Mouse (Mus musculus): ENCODE measurements around the gene Arfgap1. TPM values are rescaled to one million over a fixed set of nuclear protein-coding genes. Genes with fewer than 3 reads are reported as not detected.

Arfgap1 gene
- total RNA-seq, 1 experiment = 55.0 TPM

DNA sequence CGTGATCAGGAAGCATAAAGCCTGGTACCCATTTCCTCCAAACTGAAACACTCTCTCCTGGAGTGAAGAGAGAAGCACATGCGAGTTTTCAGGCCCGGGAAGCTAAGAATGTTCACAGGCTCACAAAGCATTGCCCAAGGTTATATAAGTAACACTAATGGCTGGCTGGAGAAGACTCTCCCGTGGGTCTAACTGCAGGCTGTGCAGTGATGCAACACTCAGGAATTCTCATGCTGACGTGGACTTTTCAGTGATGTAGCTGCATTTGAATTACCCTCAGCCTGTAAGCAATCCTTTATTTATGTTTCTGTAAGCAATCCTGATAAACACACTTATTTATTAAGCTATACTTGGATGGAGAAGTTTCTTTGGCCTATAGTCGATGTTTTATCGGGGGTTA, 7.4 kb upstream of the Arfgap1 start:
- no peaks in the 10 kb centered on the region for H3K9me3 ChIP-seq (ENCODE audit: control insufficient read depth, insufficient read depth, low read depth, low read length)
- no peak overlapping the region for H3K9ac ChIP-seq (ENCODE audit: insufficient read depth, low read depth, low read length, poor library complexity, severe bottlenecking)
- TF ChIP-seq MAFK (IDR thresholded peaks at IDR 0.05; ENCODE audit: insufficient read depth, low read depth, low read length) = no peak
- no peak for TF ChIP-seq ZC3H11A (IDR thresholded peaks at IDR 0.05; ENCODE audit: borderline replicate concordance, low read depth, low read length)
- no peak for TF ChIP-seq HCFC1 (IDR thresholded peaks at IDR 0.05; ENCODE audit: borderline replicate concordance, insufficient read depth, low read length)
- no peak for TF ChIP-seq CHD2 (IDR thresholded peaks at IDR 0.05; ENCODE audit: low read depth, low read length)
- TF ChIP-seq ZNF384 (IDR thresholded peaks at IDR 0.05; ENCODE audit: low read depth, low read length) = no peak
- in situ Hi-C loops (cut with MboI; ENCODE audit: low sequenced_read_pairs in 2 of 2, unreplicated experiment in 2 of 2) = no loop called here
- peaks cover 0 to 4% of the 10 kb centered on the region in 2 experiments; a peak in 1 of 4 replicates for H3K4me1 ChIP-seq (ENCODE audit: control insufficient read depth in 2 of 2, insufficient read depth in 2 of 2, low read length in 2 of 2, poor library complexity in 1 of 2)
- H3K4me3 ChIP-seq (ENCODE audit: insufficient read depth in 1 of 2, low read depth in 1 of 2, low read length in 2 of 2, poor library complexity in 1 of 2, severe bottlenecking in 1 of 2) = no peak overlapping the region
- H3K27ac ChIP-seq (ENCODE audit: insufficient read depth, low read depth, low read length, poor library complexity, severe bottlenecking) = no peak overlapping the region
- no peaks in the 10 kb centered on the region for H3K36me3 ChIP-seq (ENCODE audit: control insufficient read depth, insufficient read depth, low read length, poor library complexity, severe bottlenecking)
- DNase-seq (ENCODE audit: low read depth, low spot score) = no peak

DNA sequence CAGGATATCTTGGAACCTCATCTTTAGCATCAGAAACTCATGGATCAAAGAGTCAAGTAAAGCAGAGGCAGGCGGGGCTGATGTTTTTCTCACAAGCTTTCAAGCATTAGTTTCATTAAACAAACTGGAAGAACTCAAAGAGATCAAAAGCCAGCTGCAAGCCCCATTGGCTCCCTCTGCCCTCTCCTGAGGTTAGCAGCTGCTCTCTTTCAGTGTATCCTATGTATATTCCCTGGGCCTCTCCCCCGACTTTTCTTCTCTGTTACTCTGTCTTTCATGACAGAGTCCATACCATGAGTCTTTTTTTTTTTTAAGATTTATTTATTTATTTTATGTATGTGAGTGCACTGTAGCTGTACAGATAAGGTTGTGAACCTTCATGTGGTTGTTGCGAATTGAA, 6.8 kb upstream of the Arfgap1 start:
- Histone ChIP-seq H3K4me3 (ENCODE audit: insufficient read depth in 1 of 2, low read depth in 1 of 2, low read length in 2 of 2, poor library complexity in 1 of 2, severe bottlenecking in 1 of 2) (no peak overlapping the region), H3K36me3 (ENCODE audit: control insufficient read depth, insufficient read depth, low read length, poor library complexity, severe bottlenecking) (no peaks in the 10 kb centered on the region), H3K27ac (ENCODE audit: insufficient read depth, low read depth, low read length, poor library complexity, severe bottlenecking) (no peak overlapping the region), H3K9ac (ENCODE audit: insufficient read depth, low read depth, low read length, poor library complexity, severe bottlenecking) (no peak overlapping the region), H3K4me1 (ENCODE audit: control insufficient read depth in 2 of 2, insufficient read depth in 2 of 2, low read length in 2 of 2, poor library complexity in 1 of 2) (0 out of 4 replicates have a peak, but pooled peaks cover 0 to 1% of the 10 kb centered on the region in 2 experiments), H3K9me3 (ENCODE audit: control insufficient read depth, insufficient read depth, low read depth, low read length) (no peaks in the 10 kb centered on the region)
- TF ChIP-seq ZNF384 (IDR thresholded peaks at IDR 0.05; ENCODE audit: low read depth, low read length) = no peak
- no peak for TF ChIP-seq CHD2 (IDR thresholded peaks at IDR 0.05; ENCODE audit: low read depth, low read length)
- no peak for TF ChIP-seq MAFK (IDR thresholded peaks at IDR 0.05; ENCODE audit: insufficient read depth, low read depth, low read length)
- no peak for TF ChIP-seq ZC3H11A (IDR thresholded peaks at IDR 0.05; ENCODE audit: borderline replicate concordance, low read depth, low read length)
- no peak for TF ChIP-seq HCFC1 (IDR thresholded peaks at IDR 0.05; ENCODE audit: borderline replicate concordance, insufficient read depth, low read length)
- in situ Hi-C loops (cut with MboI; ENCODE audit: low sequenced_read_pairs in 2 of 2, unreplicated experiment in 2 of 2) = no loop called here
- no peak for DNase-seq (ENCODE audit: low read depth, low spot score)

DNA sequence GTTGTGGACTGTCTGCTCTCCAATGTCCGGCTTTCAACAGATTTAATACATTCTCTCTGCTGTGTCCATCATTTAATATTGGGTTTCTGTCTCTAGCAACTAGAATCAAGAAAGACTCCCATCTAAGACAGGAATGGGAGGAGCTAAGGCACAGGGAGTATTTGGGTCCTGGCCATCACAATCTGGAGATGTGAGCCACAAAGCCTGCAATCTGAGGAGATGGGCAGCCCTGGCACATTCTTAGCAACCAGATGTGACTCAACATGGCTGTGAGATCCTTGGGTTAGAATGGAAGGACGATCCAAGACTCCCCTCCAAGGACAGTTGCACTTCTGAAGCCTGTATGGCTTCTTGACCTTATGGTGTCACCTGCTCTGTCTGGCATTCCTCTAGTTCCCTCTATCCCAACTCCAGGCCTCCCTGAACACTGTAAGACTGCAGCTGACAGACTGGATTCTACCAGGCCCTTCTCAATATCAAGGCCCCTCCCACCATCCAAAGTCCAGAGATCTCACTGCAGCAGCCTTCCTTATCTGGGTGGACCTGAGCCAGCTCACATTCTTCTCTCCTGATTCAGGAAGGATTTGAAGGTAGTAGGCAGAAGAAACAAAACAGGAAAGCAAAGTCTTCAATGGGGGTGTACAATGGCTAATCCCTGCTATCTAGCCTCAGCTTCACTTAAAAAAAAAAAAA, 4.3 kb upstream of the Arfgap1 start:
- H3K9me3 ChIP-seq (ENCODE audit: control insufficient read depth, insufficient read depth, low read depth, low read length) = no peaks in the 10 kb centered on the region
- H3K9ac ChIP-seq (ENCODE audit: insufficient read depth, low read depth, low read length, poor library complexity, severe bottlenecking) = no peak overlapping the region
- H3K27ac ChIP-seq (ENCODE audit: insufficient read depth, low read depth, low read length, poor library complexity, severe bottlenecking) = no peak overlapping the region
- no peak for TF ChIP-seq MAFK (IDR thresholded peaks at IDR 0.05; ENCODE audit: insufficient read depth, low read depth, low read length)
- TF ChIP-seq CHD2 (IDR thresholded peaks at IDR 0.05; ENCODE audit: low read depth, low read length) = no peak
- no peak for TF ChIP-seq ZC3H11A (IDR thresholded peaks at IDR 0.05; ENCODE audit: borderline replicate concordance, low read depth, low read length)
- no peak for TF ChIP-seq HCFC1 (IDR thresholded peaks at IDR 0.05; ENCODE audit: borderline replicate concordance, insufficient read depth, low read length)
- TF ChIP-seq ZNF384 (IDR thresholded peaks at IDR 0.05; ENCODE audit: low read depth, low read length) = no peak
- H3K4me3 ChIP-seq (ENCODE audit: insufficient read depth in 1 of 2, low read depth in 1 of 2, low read length in 2 of 2, poor library complexity in 1 of 2, severe bottlenecking in 1 of 2) = no peak overlapping the region
- in situ Hi-C loops (cut with MboI; ENCODE audit: low sequenced_read_pairs in 2 of 2, unreplicated experiment in 2 of 2) = no loop called here
- no peaks in the 10 kb centered on the region for H3K36me3 ChIP-seq (ENCODE audit: control insufficient read depth, insufficient read depth, low read length, poor library complexity, severe bottlenecking)
- no peak for DNase-seq (ENCODE audit: low read depth, low spot score)
- no peaks in the 10 kb centered on the region for H3K4me1 ChIP-seq (ENCODE audit: control insufficient read depth in 2 of 2, insufficient read depth in 2 of 2, low read length in 2 of 2, poor library complexity in 1 of 2)

DNA sequence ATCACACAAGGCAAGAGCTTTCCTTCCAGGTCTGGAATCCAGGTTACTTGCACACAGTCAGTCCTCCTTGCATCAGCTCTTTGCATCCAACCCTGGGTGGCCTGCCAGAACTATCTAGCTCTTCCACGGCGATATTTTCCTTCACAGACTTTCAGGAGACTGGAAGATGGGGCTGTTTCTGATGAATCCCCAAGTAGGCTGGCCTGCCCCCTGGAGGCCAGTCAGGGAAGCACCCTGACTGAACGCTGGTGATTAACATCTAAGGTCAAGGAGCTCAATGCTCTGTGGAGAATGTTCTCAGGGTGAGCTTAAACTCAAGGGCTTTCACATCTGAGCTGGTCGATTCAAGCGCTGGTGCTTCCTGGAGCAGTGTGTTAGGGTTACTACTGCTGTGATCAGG, 3.1 kb upstream of the Arfgap1 start:
- H3K27ac ChIP-seq (ENCODE audit: insufficient read depth, low read depth, low read length, poor library complexity, severe bottlenecking) = no peak overlapping the region
- peak; percentile 78 for DNase-seq (ENCODE audit: low read depth, low spot score)

More for the DNA sequence above, 3.1 kb upstream of the Arfgap1 start:
- no peak overlapping the region for H3K4me3 ChIP-seq (ENCODE audit: insufficient read depth in 1 of 2, low read depth in 1 of 2, low read length in 2 of 2, poor library complexity in 1 of 2, severe bottlenecking in 1 of 2)
- no peaks in the 10 kb centered on the region for H3K9me3 ChIP-seq (ENCODE audit: control insufficient read depth, insufficient read depth, low read depth, low read length)
- no peak overlapping the region for H3K9ac ChIP-seq (ENCODE audit: insufficient read depth, low read depth, low read length, poor library complexity, severe bottlenecking)
- peaks cover 0 to 3% of the 10 kb centered on the region in 2 experiments; a peak in 1 of 4 replicates for H3K4me1 ChIP-seq (ENCODE audit: control insufficient read depth in 2 of 2, insufficient read depth in 2 of 2, low read length in 2 of 2, poor library complexity in 1 of 2)
- H3K36me3 ChIP-seq (ENCODE audit: control insufficient read depth, insufficient read depth, low read length, poor library complexity, severe bottlenecking) = 0 out of 2 replicates have a peak, but pooled peaks cover 2% of the 10 kb centered on the region
- in situ Hi-C loops (cut with MboI; ENCODE audit: low sequenced_read_pairs in 2 of 2, unreplicated experiment in 2 of 2) = no loop called here
- TF ChIP-seq MAFK (IDR thresholded peaks at IDR 0.05; ENCODE audit: insufficient read depth, low read depth, low read length) (no peak), ZNF384 (IDR thresholded peaks at IDR 0.05; ENCODE audit: low read depth, low read length) (no peak), HCFC1 (IDR thresholded peaks at IDR 0.05; ENCODE audit: borderline replicate concordance, insufficient read depth, low read length) (no peak), CHD2 (IDR thresholded peaks at IDR 0.05; ENCODE audit: low read depth, low read length) (no peak), ZC3H11A (IDR thresholded peaks at IDR 0.05; ENCODE audit: borderline replicate concordance, low read depth, low read length) (peak; percentile 48; the same call in 1 of the 2 replicates)
